Mouse (Mus musculus): ENCODE results near the gene 6030408B16Rik.

DNA sequence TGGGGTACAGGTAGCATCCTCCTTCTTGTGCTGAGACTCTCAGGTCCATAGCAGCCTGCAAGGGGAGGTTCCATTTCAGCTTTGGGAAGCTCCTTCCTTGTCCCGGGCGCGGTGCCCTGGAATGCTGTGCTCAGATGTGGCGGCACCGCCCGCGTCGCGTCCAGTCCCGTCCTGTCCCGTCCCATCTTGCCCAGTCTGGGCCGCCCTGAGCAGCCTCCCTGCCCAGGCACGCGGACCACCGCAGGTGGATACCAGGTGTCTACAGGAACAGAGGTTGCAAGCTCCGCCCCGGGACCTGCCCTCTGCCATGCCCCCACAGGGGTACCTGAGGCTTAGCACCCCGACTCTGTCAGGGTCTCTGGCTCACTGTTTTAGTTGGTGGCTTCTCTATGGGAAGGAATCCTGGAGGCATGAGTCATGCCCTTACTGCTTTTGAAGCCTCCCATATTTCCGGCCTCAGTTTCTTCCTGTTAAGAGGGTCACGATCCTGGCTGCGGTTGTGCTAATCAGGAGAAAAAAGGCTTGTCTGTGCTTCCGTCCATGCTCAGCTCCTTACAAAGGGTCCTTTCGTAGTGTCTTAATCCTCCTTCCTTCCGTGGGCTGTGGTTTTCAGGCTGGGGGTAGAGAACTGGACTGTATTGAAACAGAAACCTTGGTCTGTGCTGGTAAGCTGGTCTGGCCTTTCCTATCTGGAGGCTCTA, 43.6 kb downstream of the 6030408B16Rik start:
- TF ChIP-seq CTCF (IDR thresholded peaks at IDR 0.05) (no peak), EP300 (IDR thresholded peaks at IDR 0.05; ENCODE audit: insufficient read depth, low read depth, low read length) (no peak), POLR2A (IDR thresholded peaks at IDR 0.05; ENCODE audit: insufficient read depth, low read depth, low read length) (no peak)

Measured in heart, adult 2 months (tissue).